Mouse (Mus musculus) layer of hippocampus, adult 8-10 months (tissue): ENCODE results near the gene Ip6k2. TPM values are rescaled to one million over a fixed set of nuclear protein-coding genes. Genes with fewer than 3 reads are reported as not detected.

Experiments used
- microRNA-seq, 2 experiments: library from miRNA; unstranded; fragments of <30 nt; microRNA quantifications; one replicate each; pipeline ENCODE4 v1.2.0; 2022
- total RNA-seq, 4 experiments: library from RNA; stranded (reverse); gene quantifications; 2 replicates each; pipeline ENCODE4 v1.2.4; 2022

Ip6k2 gene
- total RNA-seq, 4 experiments from 2014 or later = 195 to 221 (median 213) TPM

Small RNA genes lying within 50 kb of the gene (microRNA-seq; reads per million reads assigned to microRNA genes)
- gene Gm23156 = 0 reads per million in 2 experiments

Other genes starting within 250 kb of the Ip6k2 start
- 10 to 100 TPM; 53.1 to 59.5 (median 58.0) TPM for gene Impdh2, start 223.5 kb upstream of the Ip6k2 start, total RNA-seq
- 10 to 100 TPM; 63.7 to 73.3 (median 70.0) TPM for gene Ndufaf3, start 216.4 kb upstream of the Ip6k2 start, total RNA-seq
- gene Dalrd3, start 213.9 kb upstream of the Ip6k2 start, total RNA-seq = 100 to 1,000 TPM in 1 of 4 experiments, 10 to 100 TPM in 3; 89.4 to 104 (median 95.7) TPM
- 100 to 1,000 TPM; 123 to 146 (median 129) TPM for gene Wdr6, start 205.1 kb upstream of the Ip6k2 start, total RNA-seq
- gene P4htm, start 186.1 kb upstream of the Ip6k2 start, total RNA-seq = 10 to 100 TPM; 92.9 to 99.1 (median 97.8) TPM
- gene Arih2, start 134.4 kb upstream of the Ip6k2 start, total RNA-seq = 10 to 100 TPM; 49.4 to 60.4 (median 54.9) TPM
- gene Slc25a20, start 121.7 kb upstream of the Ip6k2 start, total RNA-seq = 10 to 100 TPM; 14.3 to 17.4 (median 16.6) TPM
- 10 to 100 TPM; 41.1 to 58.2 (median 50.9) TPM for gene Prkar2a, start 94.5 kb upstream of the Ip6k2 start, total RNA-seq
- gene Nckipsd, start 24.6 kb downstream of the Ip6k2 start, total RNA-seq = 10 to 100 TPM; 70.0 to 74.4 (median 73.5) TPM
- gene Celsr3, start 42.5 kb downstream of the Ip6k2 start, total RNA-seq = 10 to 100 TPM; 52.5 to 77.9 (median 69.6) TPM
- gene Slc26a6, start 69.5 kb downstream of the Ip6k2 start, total RNA-seq = 10 to 100 TPM; 17.0 to 22.2 (median 20.2) TPM
- gene Tmem89, start 130.8 kb downstream of the Ip6k2 start, total RNA-seq = under 1 TPM in 1 of 4 experiments, not detected in 3; 0.78 TPM
- gene Uqcrc1, start 152.8 kb downstream of the Ip6k2 start, total RNA-seq = 100 to 1,000 TPM; 343 to 352 (median 351) TPM
- gene Col7a1, start 169.8 kb downstream of the Ip6k2 start, total RNA-seq = 1 to 10 TPM; 1.9 to 4.3 (median 3.9) TPM
- under 1 TPM in 2 of 4 experiments, not detected in 2; 0.45 to 0.55 TPM for gene Ucn2, start 202.2 kb downstream of the Ip6k2 start, total RNA-seq
- gene Pfkfb4, start 208.0 kb downstream of the Ip6k2 start, total RNA-seq = 10 to 100 TPM; 11.5 to 15.8 (median 15.4) TPM